Comparison of ENCODE assay signal across 8 mouse cellular contexts in the genomic region with DNA sequence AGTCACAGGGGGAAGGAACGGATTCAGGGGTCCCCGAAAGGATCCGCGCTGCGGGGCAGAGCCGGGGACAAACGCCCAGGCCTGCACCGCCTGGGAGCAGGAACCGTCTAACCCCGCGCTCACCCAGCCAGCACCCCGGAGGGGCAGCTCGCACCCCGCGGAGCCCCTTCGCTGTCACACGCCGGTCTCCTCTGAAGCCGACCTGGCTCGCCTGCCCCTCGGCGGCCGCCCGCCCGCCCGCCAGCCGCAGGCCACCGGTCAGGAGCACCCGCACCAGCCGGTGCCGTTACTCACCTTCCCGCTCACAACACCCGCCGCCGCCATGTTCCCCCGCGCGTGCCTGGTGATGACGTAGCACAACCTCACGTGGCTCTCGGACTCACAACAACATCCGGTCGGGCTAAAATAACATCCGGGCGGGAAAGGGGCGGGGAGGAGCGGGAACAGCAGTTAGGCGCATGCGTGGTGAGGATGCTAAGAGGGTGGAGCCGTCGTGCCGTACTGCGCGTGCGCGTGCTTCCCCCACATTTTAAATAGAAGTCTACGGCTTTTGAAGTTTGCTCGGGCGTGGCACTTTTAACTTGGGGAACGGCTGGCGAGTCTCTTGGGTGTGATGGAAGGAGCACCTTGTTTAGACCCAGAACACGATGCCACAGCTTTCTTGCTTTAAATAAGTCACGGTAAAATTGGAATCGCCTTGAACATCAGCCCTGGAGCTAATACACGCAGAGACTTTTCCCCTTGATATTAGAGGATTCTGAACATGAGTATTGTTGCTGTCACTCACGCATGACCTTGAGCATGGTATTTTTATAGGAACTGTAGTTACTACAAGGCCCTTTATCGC. TPM values are rescaled to one million over a fixed set of nuclear protein-coding genes. Genes with fewer than 3 reads are reported as not detected.
DNase-seq lines count a peak whose midpoint lies in the region; ATAC-seq and TF ChIP-seq lines count a peak whose summit lies in the region.

A gene (minus strand): TSS at position 380 of the 847 bp plus-strand sequence.

- H3K9me3 ChIP-seq in hindbrain, embryonic 13.5 days: no peaks in the 10 kb centered on the region

- under 1% methylated on average over 67 of the region's 67 CpGs for WGBS in hindbrain, embryonic 13.5 days

- ATAC-seq in Patski: peak; percentile 72
- peak; percentile 97 for ATAC-seq in hindbrain, embryonic 13.5 days (ENCODE audit: low FRiP score)

- peak within 1 kb of the TSS; percentile 92 for H3K9ac ChIP-seq in hindbrain, embryonic 13.5 days

- TF ChIP-seq CTCF in Patski (IDR thresholded peaks at IDR 0.05): no peak

- H3K4me3 ChIP-seq in hindbrain, embryonic 13.5 days: peak within 1 kb of the TSS; percentile 93

- no peaks in the 10 kb centered on the region for H3K27me3 ChIP-seq in Patski
- H3K27me3 ChIP-seq in hindbrain, embryonic 13.5 days: no peaks in the 10 kb centered on the region

- CTCF ChIA-PET in Patski (lab: Charles Lee): no interaction called here

- peak within 1 kb of the TSS; percentile 75 for H3K4me2 ChIP-seq in hindbrain, embryonic 13.5 days

- H3K36me3 ChIP-seq in hindbrain, embryonic 13.5 days: no peaks in the 10 kb centered on the region

- peaks cover 31% of the 10 kb centered on the region for H3K4me1 ChIP-seq in hindbrain, embryonic 13.5 days (replicated peaks)

- 0 out of 2 replicates have a peak within 1 kb of the TSS, but pooled peaks have one; percentile 37 for H3K27ac ChIP-seq in hindbrain, embryonic 13.5 days

- peak; percentile 92 for DNase-seq in Patski (ENCODE audit: low read depth, low spot score)
- peak; percentile 98 to 99 for DNase-seq in cerebellum, postnatal 14 days
- DNase-seq in frontal cortex, postnatal 14 days (ENCODE audit: low spot score in 2 of 2): peak; percentile 96 to 98
- DNase-seq in layer of hippocampus, postnatal 25 days (ENCODE audit: extremely low spot score in 1 of 2, low spot score in 1 of 2): peak; percentile 88 to 97
- peak; percentile 98 for DNase-seq in lung, postnatal 25 days (ENCODE audit: low spot score)
- DNase-seq in retina, embryonic 14.5 days (ENCODE audit: low spot score): peak; percentile 100
- peak; percentile 99 for DNase-seq in thymus, postnatal 4 days

- POLR2A ChIA-PET in Patski (lab: Charles Lee): no interaction called here

- in situ Hi-C loops in Patski (cut with MboI; ENCODE audit: low pct_unique_long_range_greater_than_20kb): no loop called here

RNA-seq across cellular contexts. Expression of the gene that starts here (rescaled TPM):
- 116 TPM for polyA plus RNA-seq in Patski (2021)
- 31.6 and 36.7 TPM in 2 replicates for polyA plus RNA-seq in hindbrain, embryonic 13.5 days (2015; fragmentation: Nextera tagmentation; extraction: Ambion mirVana)
- 10 to 100 TPM; 58.1 to 65.3 TPM for total RNA-seq in layer of hippocampus, postnatal 25 days (2021)

Comparison
In these comparisons a context has a peak if more than half of its experiments do, and no peak if none do; other contexts are left out.
1. Peak in every context shown above with its lines: DNase-seq, ATAC-seq, H3K4me3 ChIP-seq and H3K27ac ChIP-seq.